Mouse (Mus musculus) olfactory bulb, adult 2 months (tissue): ENCODE results near the gene Sufu. TPM values are rescaled to one million over a fixed set of nuclear protein-coding genes. Genes with fewer than 3 reads are reported as not detected.

ENCODE experiments used
- H3K27ac ChIP-seq: fragments of 200-500 bp; 2 replicates; pipeline ENCODE4 v1.5.1; 2012; ENCODE audit warnings: low read depth, low read length; ENCODE audit not compliant: insufficient read depth
- H3K4me1 ChIP-seq: fragments of 200-500 bp; 2 replicates; pipeline ENCODE4 v1.6.1; 2012; ENCODE audit warnings: low read length; ENCODE audit not compliant: control insufficient read depth, insufficient read depth
- H3K4me3 ChIP-seq: fragments of 200-500 bp; 2 replicates; pipeline ENCODE4 v1.5.1; 2012; ENCODE audit warnings: mild to moderate bottlenecking, low read depth, low read length, moderate library complexity; ENCODE audit not compliant: insufficient read depth
- CTCF ChIP-seq: fragments of 200-500 bp; IDR thresholded peaks from 2 replicates; pipeline ENCODE4 v1.5.1; 2012; ENCODE audit warnings: low read depth, mild to moderate bottlenecking, low read length, moderate library complexity; ENCODE audit not compliant: insufficient read depth
- POLR2A ChIP-seq: fragments of 200-500 bp; IDR thresholded peaks from 2 replicates; pipeline ENCODE4 v1.6.1; 2012; ENCODE audit warnings: mild to moderate bottlenecking, low read depth, low read length, moderate library complexity; ENCODE audit not compliant: insufficient read depth
- WGBS: fragments of 180-500 bp; shearing (Covaris S2); methylation state at CpG from one replicate; pipeline ENCODE4 v1.1.7; 2018; 5-methylcytosine and 5-hydroxymethylcytosine counted together
- polyA plus RNA-seq: library from polyadenylated mRNA; stranded (reverse); fragments of >200 nt; gene quantifications from 2 replicates; pipeline ENCODE4 v1.2.4, GENCODE M21; 2012; ENCODE audit warnings: low replicate concordance; ENCODE audit not compliant: missing spikeins, insufficient read depth, insufficient read length

The Sufu gene
- polyA plus RNA-seq, 1 experiment: not detected

DNA sequence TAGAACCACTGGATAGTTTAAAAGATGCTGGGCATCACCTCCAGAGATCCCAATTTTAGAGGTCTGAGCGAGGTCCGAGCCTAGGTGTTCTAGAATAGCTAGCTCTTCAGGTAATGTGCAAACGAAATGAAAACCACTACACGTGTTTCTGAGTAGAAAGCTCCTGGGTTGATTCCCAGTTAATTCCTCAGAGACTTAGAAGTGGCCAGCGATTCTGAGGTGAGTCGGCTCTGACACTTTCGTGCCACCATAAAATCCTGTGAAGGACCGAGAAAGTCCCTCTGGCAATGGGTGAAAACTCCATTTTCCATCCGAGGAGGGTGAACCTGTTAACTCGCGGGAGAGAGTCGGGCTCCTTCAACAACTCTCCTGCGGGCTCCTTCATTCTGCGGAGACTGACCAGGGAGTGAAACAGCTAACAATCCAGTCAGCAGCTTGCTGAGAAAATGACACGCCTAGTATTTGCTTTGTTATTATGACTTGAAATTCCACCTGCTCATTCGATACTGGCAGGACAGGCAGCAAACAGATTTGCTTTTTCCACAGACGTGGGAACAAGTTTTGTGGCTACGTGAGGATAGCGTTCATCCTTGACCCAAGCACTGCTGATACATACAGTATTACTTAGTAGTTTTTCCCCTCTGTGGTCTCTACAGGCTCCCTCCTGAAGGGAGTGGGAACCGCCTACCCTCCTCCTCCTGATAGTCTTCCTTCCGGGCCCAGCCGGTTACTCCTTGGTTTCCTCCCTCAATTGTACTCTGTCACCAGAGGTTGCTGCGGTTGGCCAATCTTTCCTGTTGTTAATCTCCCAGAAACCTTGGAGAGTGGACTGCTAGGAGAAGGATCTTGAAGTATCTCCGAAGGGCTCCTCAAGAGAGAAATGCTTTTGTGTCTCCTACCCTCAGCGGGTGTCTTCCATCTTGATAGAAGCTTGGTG lies 39.1 kb upstream of the Sufu start:
- TF ChIP-seq CTCF (no peak), POLR2A (no peak)
- Histone ChIP-seq H3K27ac (no peak overlapping the region), H3K4me1 (peaks cover 11% of the 10 kb centered on the region), H3K4me3 (peak overlapping the region; percentile 65)
- 27% methylated on average over 25 of the region's 25 CpGs for WGBS

DNA sequence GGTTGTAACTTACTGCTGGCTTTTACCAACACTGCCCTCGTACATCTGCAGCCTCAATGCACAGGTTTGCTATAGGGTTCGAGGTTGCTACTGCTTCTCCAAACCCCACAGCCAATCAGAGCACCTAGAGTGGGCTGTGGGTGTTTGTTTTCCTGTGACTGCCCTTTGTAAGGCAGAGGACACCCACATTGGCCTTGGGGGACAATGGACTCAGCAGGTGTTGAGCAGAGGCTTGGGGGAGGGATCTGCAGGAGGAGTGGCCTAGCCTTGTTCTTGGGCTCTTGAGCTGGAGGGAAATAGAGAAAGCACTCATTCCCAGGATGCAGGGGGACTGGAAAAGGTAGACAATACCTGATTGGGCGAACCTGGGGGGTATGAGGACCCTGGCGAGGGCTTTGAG lies 38.3 kb upstream of the Sufu start:
- WGBS: 72% methylated on average over 4 of the region's 4 CpGs
- TF ChIP-seq CTCF (no peak), POLR2A (no peak)
- Histone ChIP-seq H3K4me3 (no peak overlapping the region), H3K4me1 (peaks cover 11% of the 10 kb centered on the region), H3K27ac (no peak overlapping the region)

DNA sequence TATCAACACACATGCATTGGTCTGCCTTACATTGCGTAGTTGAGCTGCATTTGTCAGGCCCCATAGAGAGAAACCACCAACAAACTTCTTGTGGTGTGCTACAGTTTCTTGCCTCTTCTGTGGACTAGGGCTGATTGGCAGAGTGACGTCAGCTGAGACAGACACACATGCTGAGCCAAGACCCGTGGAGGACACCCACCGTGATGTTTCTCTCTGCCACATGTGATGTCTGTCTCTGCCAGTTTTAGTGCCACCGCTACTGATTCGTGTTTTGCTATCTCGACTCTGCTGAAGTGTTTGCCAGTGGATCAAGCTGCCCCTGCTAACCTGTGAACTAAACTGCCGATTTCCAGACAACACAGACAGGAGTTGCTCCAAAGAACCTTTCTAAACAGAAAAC lies 34.6 kb upstream of the Sufu start:
- TF ChIP-seq POLR2A: no peak
- no peak for TF ChIP-seq CTCF
- no peak overlapping the region for H3K27ac ChIP-seq
- 71% methylated on average over 8 of the region's 8 CpGs for WGBS
- H3K4me3 ChIP-seq: no peak overlapping the region
- peaks cover 11% of the 10 kb centered on the region for H3K4me1 ChIP-seq

DNA sequence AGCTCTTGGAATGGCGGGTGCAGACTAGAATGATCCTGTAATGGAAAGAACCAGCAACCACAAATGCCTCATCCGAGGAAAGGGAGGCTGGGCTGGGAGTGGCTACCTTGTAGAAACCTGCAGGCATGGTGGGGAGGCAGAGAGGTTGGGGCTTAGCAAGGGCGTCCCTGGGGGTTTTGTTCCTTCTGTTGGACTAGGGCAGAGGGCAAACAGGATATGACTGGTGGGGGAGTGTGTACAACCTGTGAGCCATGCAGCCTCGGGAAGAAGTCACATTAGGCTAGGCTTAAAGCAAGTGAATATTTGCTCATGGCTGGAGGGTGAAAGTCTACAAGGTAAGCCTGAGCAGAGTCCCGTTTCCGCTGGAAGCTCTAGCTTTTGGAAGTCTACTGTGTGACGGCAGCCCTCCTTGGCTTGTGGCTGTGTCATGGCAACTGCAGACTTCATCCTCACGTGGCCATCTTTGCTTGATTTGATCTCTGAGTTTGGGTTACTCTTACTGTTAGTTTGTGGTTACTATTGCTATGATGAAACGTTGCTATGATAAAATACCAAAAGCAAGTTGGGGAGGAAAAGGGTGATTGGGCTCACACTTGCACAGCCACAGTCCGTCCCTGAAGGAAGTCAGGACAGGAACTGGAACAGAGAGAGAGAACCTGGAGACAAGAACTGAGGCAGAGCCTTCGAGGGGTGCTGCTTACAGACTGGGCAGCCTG lies 33.2 kb upstream of the Sufu start:
- H3K4me1 ChIP-seq: peaks cover 18% of the 10 kb centered on the region
- TF ChIP-seq POLR2A: no peak
- no peak for TF ChIP-seq CTCF
- no peak overlapping the region for H3K4me3 ChIP-seq
- H3K27ac ChIP-seq: no peak overlapping the region
- WGBS: 86% methylated on average over 11 of the region's 11 CpGs

DNA sequence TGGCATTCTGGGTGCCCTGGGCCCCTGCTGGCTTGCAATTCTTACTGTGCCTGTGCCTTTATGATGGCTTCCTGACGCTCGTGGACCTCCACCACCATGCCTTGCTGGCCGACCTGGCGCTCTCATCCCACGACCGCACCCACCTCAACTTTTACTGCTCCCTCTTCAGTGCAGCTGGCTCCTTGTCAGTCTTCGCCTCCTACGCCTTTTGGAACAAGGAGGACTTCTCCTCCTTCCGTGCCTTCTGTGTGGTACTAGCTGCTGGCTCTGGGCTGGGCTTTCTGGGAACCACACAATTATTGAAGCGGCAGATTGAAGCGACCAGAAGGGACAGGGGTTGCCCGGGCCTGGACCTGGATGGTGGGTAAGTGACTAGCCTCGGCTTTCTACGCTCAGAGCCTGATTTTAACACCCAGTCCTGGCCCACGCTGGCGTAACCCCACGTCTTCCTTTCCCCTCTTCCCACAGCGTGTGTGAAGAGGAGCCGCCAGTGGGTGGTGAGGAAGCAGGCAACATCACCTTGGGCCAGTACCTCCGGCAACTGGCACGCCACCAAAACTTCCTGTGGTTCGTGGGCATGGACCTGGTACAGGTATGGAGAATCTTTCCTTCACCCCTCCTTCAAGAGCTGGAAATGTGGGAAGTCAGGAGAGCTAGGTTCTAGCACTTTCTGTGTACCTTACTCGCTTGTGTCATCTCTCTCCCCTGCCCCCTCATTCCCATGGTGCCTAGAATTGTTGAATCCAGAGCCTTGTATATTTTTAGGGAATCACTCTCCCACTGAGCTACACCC lies 28.7 kb upstream of the Sufu start:
- peaks cover 16% of the 10 kb centered on the region for H3K4me1 ChIP-seq
- 66% methylated on average over 23 of the region's 23 CpGs for WGBS
- H3K4me3 ChIP-seq: no peak overlapping the region
- no peak for TF ChIP-seq CTCF
- TF ChIP-seq POLR2A: no peak
- peak overlapping the region; percentile 49; the same call in 1 of the 2 replicates for H3K27ac ChIP-seq

DNA sequence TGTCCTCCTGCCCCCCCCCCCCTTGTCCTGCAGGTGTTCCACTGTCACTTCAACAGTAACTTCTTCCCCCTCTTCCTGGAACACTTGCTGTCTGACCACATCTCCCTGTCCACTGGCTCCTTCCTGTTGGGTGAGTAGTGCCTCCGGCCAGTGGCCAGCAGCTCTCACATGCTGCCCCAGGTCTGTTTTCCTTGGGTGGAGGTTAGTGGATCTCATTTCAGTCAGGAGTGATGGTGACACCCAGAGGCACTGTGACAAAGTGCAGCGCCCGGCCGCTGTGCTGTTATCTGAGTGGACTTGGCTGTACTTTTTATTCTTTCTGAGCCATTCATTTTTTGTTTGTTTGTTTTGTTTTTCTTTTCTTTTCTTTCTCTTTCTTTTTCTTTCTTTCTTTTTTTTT lies 27.5 kb upstream of the Sufu start:
- 25% methylated on average over 4 of the region's 4 CpGs for WGBS
- no peak for TF ChIP-seq POLR2A
- TF ChIP-seq CTCF: no peak
- peaks cover 16% of the 10 kb centered on the region for H3K4me1 ChIP-seq
- no peak overlapping the region for H3K4me3 ChIP-seq
- H3K27ac ChIP-seq: no peak overlapping the region

DNA sequence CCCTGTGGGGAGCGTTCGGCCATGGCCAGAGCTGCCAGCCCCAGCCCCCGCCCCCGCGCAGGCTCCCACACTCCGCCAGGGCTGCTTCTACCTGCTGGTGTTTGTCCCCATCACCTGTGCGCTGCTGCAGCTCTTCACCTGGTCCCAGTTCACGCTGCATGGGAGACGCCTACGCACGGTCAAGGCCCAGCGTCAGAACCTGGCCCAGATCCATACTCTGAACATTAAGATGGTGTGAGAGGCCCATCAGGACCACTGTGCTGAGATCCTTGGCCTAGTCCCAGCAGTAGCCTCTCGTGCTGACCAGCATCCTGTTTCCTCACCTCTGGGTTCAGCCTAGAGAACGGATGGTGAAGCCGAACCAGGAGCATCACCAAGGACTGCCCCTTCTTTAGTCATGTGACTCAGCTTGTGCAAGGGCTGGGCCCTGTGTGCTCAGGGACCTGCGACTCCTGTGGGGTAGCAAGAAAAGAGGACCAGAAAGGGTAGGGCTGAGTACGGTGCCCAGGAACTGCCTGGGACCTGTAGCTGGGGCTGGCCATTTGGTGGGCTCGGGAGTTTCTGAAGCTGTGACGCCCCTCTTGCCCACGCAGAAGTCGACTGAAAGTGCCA lies 22.1 kb upstream of the Sufu start:
- H3K4me3 ChIP-seq: no peak overlapping the region
- TF ChIP-seq POLR2A: no peak
- no peak for TF ChIP-seq CTCF
- H3K4me1 ChIP-seq: peaks cover 11% of the 10 kb centered on the region
- 47% methylated on average over 21 of the region's 21 CpGs for WGBS
- H3K27ac ChIP-seq: no peak overlapping the region

- no peak overlapping the region for H3K4me3 ChIP-seq
- H3K4me1 ChIP-seq: peaks cover 11% of the 10 kb centered on the region
- TF ChIP-seq POLR2A (no peak), CTCF (no peak)
- 27% methylated on average over 5 of the region's 5 CpGs for WGBS
- H3K27ac ChIP-seq: no peak overlapping the region
These were observed 21.2 kb upstream of the Sufu start for GRCm38 (mm10) chr19:46375489-46375888.
